Mouse (Mus musculus): ENCODE measurements around the gene Prkar1b. TPM values are rescaled to one million over a fixed set of nuclear protein-coding genes. Genes with fewer than 3 reads are reported as not detected.

Gene Prkar1b
- polyA plus RNA-seq, 1 experiment from 2014 or later, result 93.8 TPM

DNA sequence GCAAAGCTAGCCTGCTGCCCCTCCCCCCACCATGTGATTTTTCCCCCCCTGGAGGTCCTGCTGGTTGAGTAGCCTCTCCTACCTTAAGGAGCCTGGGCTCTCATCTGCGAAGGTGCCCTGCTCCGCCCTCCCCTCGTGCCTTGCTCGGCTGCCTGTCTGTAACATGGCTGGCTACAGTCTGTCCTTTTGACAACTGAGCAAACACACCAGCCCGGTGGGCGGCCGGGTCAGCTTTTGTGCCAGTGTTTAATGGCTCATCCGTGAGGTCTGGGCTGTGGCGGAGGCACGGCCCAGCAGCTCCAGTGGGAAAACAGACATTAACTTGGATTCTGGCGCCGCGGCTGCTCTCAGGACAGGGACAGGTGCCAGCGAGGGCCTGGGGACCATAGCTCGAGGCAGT, 122.2 kb downstream of the Prkar1b start:
- no peak overlapping the region for H3K27ac ChIP-seq (ENCODE audit: low read depth, low read length)
- 44% methylated on average over 15 of the region's 15 CpGs for WGBS
- no peak overlapping the region for H3K4me2 ChIP-seq (ENCODE audit: low read length)
- H3K27me3 ChIP-seq (replicated peaks; ENCODE audit: control insufficient read depth, insufficient read depth, low read length), result no peaks in the 10 kb centered on the region
- H3K36me3 ChIP-seq (ENCODE audit: control insufficient read depth, insufficient read depth, low read length), result no peaks in the 10 kb centered on the region
- DNase-seq (ENCODE audit: low spot score), result no peak
- no peaks in the 10 kb centered on the region for H3K9me3 ChIP-seq (replicated peaks; ENCODE audit: control insufficient read depth, low read length)
- ATAC-seq, result no peak
- no peak overlapping the region for H3K9ac ChIP-seq (ENCODE audit: low read length)
- no peak overlapping the region for H3K4me3 ChIP-seq (ENCODE audit: low read depth, low read length)
- H3K4me1 ChIP-seq (ENCODE audit: control insufficient read depth, insufficient read depth, low read length), result no peaks in the 10 kb centered on the region

DNA sequence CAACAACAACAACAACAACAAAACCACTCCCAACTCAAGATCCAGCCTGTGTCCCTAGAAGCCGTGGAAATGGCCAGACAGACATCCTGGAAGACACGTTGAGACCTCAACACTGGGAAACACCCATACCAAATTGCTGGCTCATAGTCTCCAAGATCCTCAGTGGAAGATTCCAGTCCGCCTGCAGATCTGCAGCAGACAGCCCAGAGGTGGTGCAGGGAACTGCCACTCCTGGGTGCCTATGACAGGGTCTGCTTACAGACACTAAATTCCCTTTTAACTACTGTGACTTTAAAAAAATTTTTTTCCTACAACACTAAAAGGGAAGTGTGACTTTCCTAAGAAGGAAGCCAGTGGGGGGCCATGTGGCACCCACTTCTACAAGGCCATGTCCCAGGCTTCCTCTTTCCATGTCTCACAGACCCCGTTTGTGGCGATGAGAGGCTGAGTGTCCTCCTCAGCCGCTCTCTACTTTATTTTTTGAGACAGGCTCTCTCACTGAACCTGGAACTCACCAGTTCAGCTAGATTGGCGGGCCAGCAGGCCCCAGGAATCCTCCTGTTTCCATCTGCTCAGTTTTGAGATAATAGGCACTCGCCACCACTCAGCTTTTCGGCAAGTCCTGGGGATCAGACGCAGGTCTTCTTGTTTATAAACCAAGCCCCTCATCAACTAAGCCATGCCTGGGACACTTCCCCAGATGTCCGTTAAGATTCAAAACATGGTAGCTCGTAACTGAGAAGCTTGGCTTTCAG, 125.3 kb downstream of the Prkar1b start:
- Histone ChIP-seq H3K27ac (ENCODE audit: low read depth, low read length) (no peak overlapping the region), H3K27me3 (replicated peaks; ENCODE audit: control insufficient read depth, insufficient read depth, low read length) (no peaks in the 10 kb centered on the region), H3K36me3 (ENCODE audit: control insufficient read depth, insufficient read depth, low read length) (no peaks in the 10 kb centered on the region), H3K9ac (ENCODE audit: low read length) (no peak overlapping the region), H3K4me1 (ENCODE audit: control insufficient read depth, insufficient read depth, low read length) (no peaks in the 10 kb centered on the region), H3K4me3 (ENCODE audit: low read depth, low read length) (no peak overlapping the region), H3K9me3 (replicated peaks; ENCODE audit: control insufficient read depth, low read length) (no peaks in the 10 kb centered on the region), H3K4me2 (ENCODE audit: low read length) (no peak overlapping the region)
- ATAC-seq (no peak), DNase-seq (ENCODE audit: low spot score) (no peak)
- WGBS, result 80% methylated on average over 12 of the region's 12 CpGs

DNA sequence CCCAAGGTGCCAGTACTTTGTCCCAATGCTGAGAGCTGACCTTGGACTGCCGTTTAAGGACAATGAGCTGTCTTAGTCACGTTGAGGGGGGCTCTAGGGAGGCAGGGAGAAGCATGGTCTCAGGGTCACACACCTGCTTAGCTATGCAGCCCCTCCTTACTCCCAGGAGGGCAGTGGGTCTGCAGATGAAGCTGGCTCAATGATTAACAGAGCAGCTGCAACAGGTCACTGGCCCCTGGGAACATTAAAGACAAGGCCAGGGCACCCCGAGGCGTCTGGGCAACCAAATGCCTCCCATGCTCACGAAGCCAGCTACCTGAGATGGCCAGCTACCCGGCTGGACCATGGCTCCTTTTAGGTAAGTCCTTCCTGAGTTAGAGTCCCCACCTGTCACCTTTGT, 129.2 kb downstream of the Prkar1b start:
- Histone ChIP-seq H3K9ac (ENCODE audit: low read length) (no peak overlapping the region), H3K9me3 (replicated peaks; ENCODE audit: control insufficient read depth, low read length) (no peaks in the 10 kb centered on the region), H3K27ac (ENCODE audit: low read depth, low read length) (no peak overlapping the region), H3K4me1 (ENCODE audit: control insufficient read depth, insufficient read depth, low read length) (no peaks in the 10 kb centered on the region), H3K4me2 (ENCODE audit: low read length) (no peak overlapping the region), H3K27me3 (replicated peaks; ENCODE audit: control insufficient read depth, insufficient read depth, low read length) (no peaks in the 10 kb centered on the region), H3K36me3 (ENCODE audit: control insufficient read depth, insufficient read depth, low read length) (0 out of 2 replicates have a peak, but pooled peaks cover 4% of the 10 kb centered on the region), H3K4me3 (ENCODE audit: low read depth, low read length) (no peak overlapping the region)
- ATAC-seq (no peak), DNase-seq (ENCODE audit: low spot score) (no peak)
- 82% methylated on average over 6 of the region's 6 CpGs for WGBS

DNA sequence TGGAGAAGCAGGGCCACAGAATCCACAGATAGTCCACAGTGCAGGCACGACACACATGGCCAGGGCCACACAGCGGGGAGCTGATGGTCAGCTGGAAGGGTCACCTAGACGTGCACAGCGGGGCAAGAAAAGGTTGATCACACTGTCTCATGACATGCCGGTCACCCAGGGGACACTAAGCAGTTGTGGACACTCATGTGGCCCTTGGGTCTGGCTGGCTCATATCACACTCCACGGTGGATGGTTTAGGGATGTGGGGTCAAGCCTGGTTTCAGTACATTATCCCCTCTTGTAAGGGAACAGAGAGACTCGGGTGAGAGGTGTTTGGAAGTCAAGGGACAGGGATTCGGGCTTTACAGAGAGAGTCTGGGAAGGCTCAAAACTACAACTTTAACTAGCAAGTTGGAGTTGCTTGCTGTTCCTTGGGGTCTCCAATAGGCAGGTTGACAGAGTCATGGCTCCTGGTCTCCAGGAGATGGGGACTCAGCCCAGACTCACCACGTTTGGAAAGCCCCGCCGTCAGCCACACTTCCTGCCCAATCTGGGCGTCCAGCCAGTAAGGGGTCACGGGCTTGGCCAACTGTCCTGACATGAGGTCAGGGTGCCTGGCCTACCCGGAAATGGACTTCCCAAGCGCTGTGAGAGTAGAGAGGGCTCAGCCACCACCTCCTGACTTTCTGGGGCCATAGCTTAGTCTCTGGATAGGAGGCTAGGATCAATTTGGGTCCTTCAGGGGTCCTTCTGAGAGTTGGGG, 132.3 kb downstream of the Prkar1b start:
- Histone ChIP-seq H3K4me1 (ENCODE audit: control insufficient read depth, insufficient read depth, low read length) (no peaks in the 10 kb centered on the region), H3K9ac (ENCODE audit: low read length) (no peak overlapping the region), H3K36me3 (ENCODE audit: control insufficient read depth, insufficient read depth, low read length) (0 out of 2 replicates have a peak, but pooled peaks cover 4% of the 10 kb centered on the region), H3K27ac (ENCODE audit: low read depth, low read length) (no peak overlapping the region), H3K27me3 (replicated peaks; ENCODE audit: control insufficient read depth, insufficient read depth, low read length) (no peaks in the 10 kb centered on the region), H3K4me3 (ENCODE audit: low read depth, low read length) (no peak overlapping the region), H3K9me3 (replicated peaks; ENCODE audit: control insufficient read depth, low read length) (no peaks in the 10 kb centered on the region), H3K4me2 (ENCODE audit: low read length) (no peak overlapping the region)
- no peak for DNase-seq (ENCODE audit: low spot score)
- 82% methylated on average over 15 of the region's 15 CpGs for WGBS
- no peak for ATAC-seq

DNA sequence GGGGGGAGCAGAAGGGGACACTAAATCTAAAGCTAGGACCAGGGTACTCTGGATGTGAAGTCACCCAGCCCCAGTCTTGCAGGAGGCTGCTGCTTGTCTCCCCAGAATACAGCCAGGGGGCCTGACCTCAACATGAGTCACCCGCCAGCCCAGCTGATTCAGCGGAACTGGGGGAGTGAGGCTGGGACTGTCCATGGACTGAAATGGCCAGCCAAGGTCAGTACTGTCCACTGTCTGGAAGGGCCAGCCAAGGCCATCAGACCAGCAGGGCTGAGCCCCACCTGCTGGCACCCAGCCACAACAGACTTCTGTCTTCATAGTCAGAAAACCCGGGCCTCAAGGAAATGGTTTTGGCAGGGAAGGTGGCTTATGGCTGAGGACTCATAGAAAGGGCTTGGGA, 134.7 kb downstream of the Prkar1b start:
- Histone ChIP-seq H3K4me3 (ENCODE audit: low read depth, low read length) (no peak overlapping the region), H3K9ac (ENCODE audit: low read length) (no peak overlapping the region), H3K4me1 (ENCODE audit: control insufficient read depth, insufficient read depth, low read length) (no peaks in the 10 kb centered on the region), H3K9me3 (replicated peaks; ENCODE audit: control insufficient read depth, low read length) (no peaks in the 10 kb centered on the region), H3K27ac (ENCODE audit: low read depth, low read length) (no peak overlapping the region), H3K27me3 (replicated peaks; ENCODE audit: control insufficient read depth, insufficient read depth, low read length) (no peaks in the 10 kb centered on the region), H3K4me2 (ENCODE audit: low read length) (no peak overlapping the region), H3K36me3 (ENCODE audit: control insufficient read depth, insufficient read depth, low read length) (0 out of 2 replicates have a peak, but pooled peaks cover 4% of the 10 kb centered on the region)
- no peak for DNase-seq (ENCODE audit: low spot score)
- no peak for ATAC-seq
- WGBS, result 82% methylated on average over 3 of the region's 3 CpGs

DNA sequence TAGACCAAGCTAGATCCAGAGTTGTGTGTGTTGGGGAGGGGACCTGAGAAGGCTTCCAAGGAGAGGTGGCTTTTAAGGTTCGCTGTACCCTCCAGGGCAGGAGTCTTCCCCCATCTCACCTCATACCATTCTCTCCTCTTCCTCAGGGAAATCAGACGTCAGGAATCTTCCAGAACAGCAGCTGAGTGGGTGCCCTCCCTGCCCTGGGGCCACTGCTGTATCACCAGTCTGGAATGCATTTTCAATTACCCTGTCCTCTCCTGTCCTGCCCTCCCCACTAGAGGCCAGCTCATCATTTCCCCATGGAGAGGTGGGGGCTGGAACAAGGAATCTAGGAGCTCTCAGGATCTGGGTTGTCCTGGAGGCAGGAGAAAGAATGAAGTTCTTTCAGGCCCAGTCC, 139.2 kb downstream of the Prkar1b start:
- DNase-seq (ENCODE audit: low spot score), result no peak
- Histone ChIP-seq H3K27ac (ENCODE audit: low read depth, low read length) (no peak overlapping the region), H3K9me3 (replicated peaks; ENCODE audit: control insufficient read depth, low read length) (no peaks in the 10 kb centered on the region), H3K4me1 (ENCODE audit: control insufficient read depth, insufficient read depth, low read length) (no peaks in the 10 kb centered on the region), H3K4me2 (ENCODE audit: low read length) (no peak overlapping the region), H3K36me3 (ENCODE audit: control insufficient read depth, insufficient read depth, low read length) (no peaks in the 10 kb centered on the region), H3K27me3 (replicated peaks; ENCODE audit: control insufficient read depth, insufficient read depth, low read length) (no peaks in the 10 kb centered on the region), H3K9ac (ENCODE audit: low read length) (no peak overlapping the region), H3K4me3 (ENCODE audit: low read depth, low read length) (no peak overlapping the region)
- no peak for ATAC-seq
- WGBS, result 85% methylated on average over 2 of the region's 2 CpGs

DNA sequence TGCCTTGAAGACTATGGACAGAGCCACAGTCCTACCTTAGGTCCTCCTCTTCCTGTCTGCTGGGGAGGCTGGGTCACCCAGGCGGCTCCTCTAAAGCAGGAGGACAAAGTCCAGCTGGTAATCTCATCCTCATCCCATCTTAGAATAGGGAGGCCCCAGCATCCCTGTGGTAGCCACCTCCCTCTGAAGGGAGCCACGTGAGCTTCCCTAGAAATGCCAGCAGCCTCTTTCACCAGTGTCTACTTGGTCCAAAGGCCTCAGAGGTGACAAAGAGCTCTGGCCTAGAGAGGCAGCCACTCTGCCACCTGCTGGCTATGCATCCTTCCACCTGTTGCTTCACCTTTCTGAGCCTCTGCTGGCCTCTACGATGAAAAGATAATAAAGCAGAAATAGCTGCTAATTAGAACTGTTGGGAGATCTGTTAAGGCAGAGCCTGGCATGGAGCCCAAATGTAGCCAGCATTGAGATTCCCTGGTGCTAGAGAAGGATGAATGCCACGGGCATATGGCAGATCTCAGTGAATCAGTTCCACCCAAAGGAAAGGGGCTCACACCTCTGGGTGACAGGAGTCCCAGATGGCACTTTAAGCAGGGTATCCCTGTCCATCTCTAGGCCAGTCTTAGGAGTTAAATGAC, 142.5 kb downstream of the Prkar1b start:
- 34% methylated on average over 4 of the region's 4 CpGs for WGBS
- Histone ChIP-seq H3K9me3 (replicated peaks; ENCODE audit: control insufficient read depth, low read length) (no peaks in the 10 kb centered on the region), H3K4me3 (ENCODE audit: low read depth, low read length) (no peak overlapping the region), H3K27me3 (replicated peaks; ENCODE audit: control insufficient read depth, insufficient read depth, low read length) (no peaks in the 10 kb centered on the region), H3K4me2 (ENCODE audit: low read length) (no peak overlapping the region), H3K36me3 (ENCODE audit: control insufficient read depth, insufficient read depth, low read length) (no peaks in the 10 kb centered on the region), H3K9ac (ENCODE audit: low read length) (no peak overlapping the region), H3K27ac (ENCODE audit: low read depth, low read length) (no peak overlapping the region), H3K4me1 (ENCODE audit: control insufficient read depth, insufficient read depth, low read length) (no peaks in the 10 kb centered on the region)
- ATAC-seq, result peak; percentile 32; the same call in 1 of the 2 replicates
- DNase-seq (ENCODE audit: low spot score), result peak; percentile 67

DNA sequence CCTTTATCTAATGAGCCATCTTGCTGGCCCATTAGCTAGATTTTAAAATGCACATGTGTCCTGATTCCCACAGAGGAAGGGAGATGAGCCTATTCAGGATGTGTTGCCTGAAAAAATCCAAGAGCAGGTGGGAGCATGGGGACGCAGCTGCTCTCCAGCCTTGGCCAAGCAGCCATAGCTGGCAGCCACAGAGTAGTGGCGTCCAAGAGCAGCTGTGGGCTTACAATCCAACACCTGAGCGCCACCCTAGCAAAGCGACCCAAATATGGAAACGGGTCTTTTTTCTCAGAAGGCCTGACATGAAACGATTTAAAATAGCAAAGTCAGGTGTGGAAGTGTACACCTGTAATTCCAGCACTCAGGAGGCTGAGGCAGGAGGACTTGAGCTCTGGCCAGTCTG, 145.2 kb downstream of the Prkar1b start:
- Histone ChIP-seq H3K27ac (ENCODE audit: low read depth, low read length) (no peak overlapping the region), H3K9me3 (replicated peaks; ENCODE audit: control insufficient read depth, low read length) (no peaks in the 10 kb centered on the region), H3K4me3 (ENCODE audit: low read depth, low read length) (no peak overlapping the region), H3K9ac (ENCODE audit: low read length) (no peak overlapping the region), H3K4me2 (ENCODE audit: low read length) (no peak overlapping the region), H3K36me3 (ENCODE audit: control insufficient read depth, insufficient read depth, low read length) (no peaks in the 10 kb centered on the region), H3K27me3 (replicated peaks; ENCODE audit: control insufficient read depth, insufficient read depth, low read length) (peaks cover 1% of the 10 kb centered on the region; the same call in 1 of the 2 replicates), H3K4me1 (ENCODE audit: control insufficient read depth, insufficient read depth, low read length) (no peaks in the 10 kb centered on the region)
- ATAC-seq (no peak), DNase-seq (ENCODE audit: low spot score) (no peak)
- 77% methylated on average over 6 of the region's 6 CpGs for WGBS
